Mouse (Mus musculus) embryonic facial prominence, embryonic 14.5 days (tissue): ENCODE measurements around the gene Gm28374. TPM values are rescaled to one million over a fixed set of nuclear protein-coding genes. Genes with fewer than 3 reads are reported as not detected.

Source experiments
- ATAC-seq: fragments of 200-750 bp; cut with Nextera tagmentation; 2 replicates; pipeline ENCODE4 v1.8.0; 2017; ENCODE audit warnings: low read depth, moderate number of reproducible peaks, moderate TSS enrichment
- DNase-seq: peaks from one replicate; pipeline ENCODE4 v3.0.0-alpha.2; 2015; ENCODE audit warnings: low spot score
- H3K27ac ChIP-seq: fragments of 300-500 bp; sonication (generic); replicated peaks from 2 replicates; pipeline ENCODE4 v1.5.1; 2014; ENCODE audit warnings: low read depth, mild to moderate bottlenecking, low read length, moderate library complexity
- H3K27me3 ChIP-seq: fragments of 300-500 bp; sonication (generic); replicated peaks from 2 replicates; pipeline ENCODE4 v1.6.1; 2014; ENCODE audit warnings: low read length; ENCODE audit not compliant: control insufficient read depth, insufficient read depth
- H3K36me3 ChIP-seq: fragments of 300-500 bp; sonication (generic); 2 replicates; pipeline ENCODE4 v1.6.1; 2014; ENCODE audit warnings: low read length, mixed read lengths; ENCODE audit not compliant: control insufficient read depth, insufficient read depth
- H3K4me1 ChIP-seq: fragments of 300-500 bp; sonication (generic); 2 replicates; pipeline ENCODE4 v1.6.1; 2014; ENCODE audit warnings: antibody characterized with exemption, low read length; ENCODE audit not compliant: control insufficient read depth, insufficient read depth
- H3K4me2 ChIP-seq: fragments of 300-500 bp; sonication (generic); 2 replicates; pipeline ENCODE4 v1.6.1; 2014; ENCODE audit warnings: low read depth, mild to moderate bottlenecking, low read length, moderate library complexity, mixed read lengths
- H3K4me3 ChIP-seq: fragments of 300-500 bp; sonication (generic); 2 replicates; pipeline ENCODE4 v1.5.1; 2014; ENCODE audit warnings: low read depth, mild to moderate bottlenecking, low read length
- H3K9ac ChIP-seq: fragments of 300-500 bp; sonication (generic); 2 replicates; pipeline ENCODE4 v1.6.1; 2014; ENCODE audit warnings: low read depth, mild to moderate bottlenecking, low read length, moderate library complexity, mixed read lengths
- H3K9me3 ChIP-seq: fragments of 300-500 bp; sonication (generic); 2 replicates; pipeline ENCODE4 v1.6.1; 2016; ENCODE audit warnings: low read length; ENCODE audit not compliant: control insufficient read depth
- WGBS: fragments of 180-500 bp; shearing (Covaris S2); extraction: QIAGEN DNeasy Blood & Tissue Kit; methylation state at CpG from one replicate; pipeline ENCODE4 v1.1.7; 2014; 5-methylcytosine and 5-hydroxymethylcytosine counted together
- polyA plus RNA-seq: library from polyadenylated mRNA; unstranded; fragments of >200 nt; fragmentation: Nextera tagmentation; extraction: Ambion mirVana; gene quantifications from 2 replicates; pipeline ENCODE4 v1.2.1, GENCODE M21; 2014

Gm28374 gene
- polyA plus RNA-seq, 1 experiment from 2014 or later, result 0.28 TPM

- no peaks in the 10 kb centered on the region for H3K9me3 ChIP-seq
- H3K9ac ChIP-seq, result no peak overlapping the region
- H3K4me2 ChIP-seq, result no peak overlapping the region
- no peaks in the 10 kb centered on the region for H3K36me3 ChIP-seq
- WGBS, result 82% methylated on average over 9 of the region's 9 CpGs
- H3K27me3 ChIP-seq, result no peaks in the 10 kb centered on the region
- peaks cover 7% of the 10 kb centered on the region; the same call in 1 of the 2 replicates for H3K4me1 ChIP-seq
- DNase-seq, result no peak
- no peak overlapping the region for H3K4me3 ChIP-seq
- no peak overlapping the region for H3K27ac ChIP-seq
- no peak for ATAC-seq
Observed at GRCm38 (mm10) chr19:6042293-6042692, 39.8 kb downstream of the Gm28374 start.

- Histone ChIP-seq H3K9ac (no peak overlapping the region), H3K9me3 (no peaks in the 10 kb centered on the region), H3K4me2 (no peak overlapping the region), H3K4me3 (no peak overlapping the region), H3K4me1 (0 out of 2 replicates have a peak, but pooled peaks cover under 1% of the 10 kb centered on the region), H3K36me3 (no peaks in the 10 kb centered on the region), H3K27ac (no peak overlapping the region), H3K27me3 (no peaks in the 10 kb centered on the region)
- ATAC-seq, result no peak
- DNase-seq, result no peak
Observed at GRCm38 (mm10) chr19:6040002-6040401, 42.1 kb downstream of the Gm28374 start.

- H3K4me3 ChIP-seq, result no peak overlapping the region
- H3K27ac ChIP-seq, result no peak overlapping the region
- 78% methylated on average over 7 of the region's 7 CpGs for WGBS
- no peak overlapping the region for H3K4me2 ChIP-seq
- H3K4me1 ChIP-seq, result no peaks in the 10 kb centered on the region
- H3K9me3 ChIP-seq, result no peaks in the 10 kb centered on the region
- H3K36me3 ChIP-seq, result no peaks in the 10 kb centered on the region
- H3K9ac ChIP-seq, result no peak overlapping the region
- no peak for DNase-seq
- H3K27me3 ChIP-seq, result no peaks in the 10 kb centered on the region
- ATAC-seq, result no peak
Observed at GRCm38 (mm10) chr19:6038326-6038725, 43.7 kb downstream of the Gm28374 start.

GRCm38 (mm10) chr19:6037695-6038094, 44.4 kb downstream of the Gm28374 start:
- DNase-seq, result no peak
- H3K27me3 ChIP-seq, result no peaks in the 10 kb centered on the region
- H3K4me2 ChIP-seq, result no peak overlapping the region
- H3K27ac ChIP-seq, result no peak overlapping the region
- no peaks in the 10 kb centered on the region for H3K36me3 ChIP-seq
- H3K4me1 ChIP-seq, result no peaks in the 10 kb centered on the region
- ATAC-seq, result no peak
- H3K9me3 ChIP-seq, result no peaks in the 10 kb centered on the region
- no peak overlapping the region for H3K9ac ChIP-seq
- no peak overlapping the region for H3K4me3 ChIP-seq

DNA sequence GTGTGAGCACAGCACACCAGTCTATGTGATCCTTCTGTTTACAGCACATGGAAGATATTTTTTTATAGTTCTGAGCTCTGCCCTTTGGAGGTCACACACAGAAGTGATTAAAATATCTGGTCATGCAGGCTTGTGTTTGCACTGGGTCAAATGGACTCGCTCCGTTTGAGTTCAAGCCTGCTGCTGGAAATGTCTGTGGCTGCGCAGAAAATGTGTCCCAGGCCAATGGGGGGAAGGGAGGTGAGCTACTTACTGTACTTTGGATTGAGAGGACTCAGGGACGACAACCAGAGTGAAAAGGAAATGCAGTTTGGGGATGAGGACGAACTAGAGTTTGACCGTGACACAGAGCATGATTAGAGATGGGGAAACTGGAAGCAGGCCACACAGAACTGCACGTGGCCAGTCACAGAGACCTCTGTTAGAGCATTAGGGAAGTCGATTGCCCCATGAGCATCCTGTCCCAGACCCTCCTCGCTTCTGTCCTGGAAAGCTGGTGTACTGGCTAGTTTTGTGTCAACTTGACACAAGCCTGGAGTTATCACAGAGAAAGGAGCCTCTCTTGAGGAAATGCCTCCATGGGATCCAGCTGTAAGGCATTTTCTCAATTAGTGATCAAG, 46.0 kb downstream of the Gm28374 start:
- DNase-seq (no peak), ATAC-seq (no peak)
- WGBS, result 53% methylated on average over 9 of the region's 9 CpGs
- H3K27me3 ChIP-seq, result no peaks in the 10 kb centered on the region
- H3K4me3 ChIP-seq, result no peak overlapping the region
- no peaks in the 10 kb centered on the region for H3K36me3 ChIP-seq
- no peaks in the 10 kb centered on the region for H3K9me3 ChIP-seq
- H3K27ac ChIP-seq, result no peak overlapping the region
- H3K4me1 ChIP-seq, result no peaks in the 10 kb centered on the region
- H3K9ac ChIP-seq, result no peak overlapping the region
- H3K4me2 ChIP-seq, result no peak overlapping the region

GRCm38 (mm10) chr19:6030520-6031280, 51.4 kb downstream of the Gm28374 start:
- 72% methylated on average over 14 of the region's 14 CpGs for WGBS
- no peak overlapping the region for H3K4me3 ChIP-seq
- no peaks in the 10 kb centered on the region for H3K36me3 ChIP-seq
- H3K27me3 ChIP-seq, result no peaks in the 10 kb centered on the region
- no peak overlapping the region for H3K4me2 ChIP-seq
- H3K4me1 ChIP-seq, result no peaks in the 10 kb centered on the region
- no peak for ATAC-seq
- H3K27ac ChIP-seq, result no peak overlapping the region
- no peaks in the 10 kb centered on the region for H3K9me3 ChIP-seq
- no peak overlapping the region for H3K9ac ChIP-seq
- no peak for DNase-seq

GRCm38 (mm10) chr19:6029426-6029825, 52.6 kb downstream of the Gm28374 start:
- no peak for ATAC-seq
- Histone ChIP-seq H3K36me3 (no peaks in the 10 kb centered on the region), H3K4me1 (no peaks in the 10 kb centered on the region), H3K4me2 (no peak overlapping the region), H3K9me3 (no peaks in the 10 kb centered on the region), H3K27ac (no peak overlapping the region), H3K9ac (no peak overlapping the region), H3K4me3 (no peak overlapping the region), H3K27me3 (no peaks in the 10 kb centered on the region)
- WGBS, result 75% methylated on average over 9 of the region's 9 CpGs
- DNase-seq, result no peak

DNA sequence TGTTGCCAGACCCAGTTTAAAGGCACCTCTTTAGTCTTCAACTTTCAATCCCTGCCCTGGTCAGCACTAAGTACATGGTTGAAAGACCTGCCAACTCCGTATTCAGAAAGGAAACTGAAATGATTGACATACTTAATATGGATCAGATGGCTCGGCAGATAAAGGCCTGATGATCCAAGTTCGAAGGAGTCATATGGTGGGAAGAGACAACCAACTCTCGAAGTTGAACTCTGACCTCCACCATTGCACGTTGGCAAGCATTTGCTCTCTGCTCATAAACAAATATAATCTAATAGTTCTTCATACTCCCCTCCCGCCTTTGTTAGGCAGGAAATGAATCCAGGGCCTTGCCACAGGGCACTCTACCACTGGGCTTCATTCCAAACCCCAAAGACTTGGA, 53.1 kb downstream of the Gm28374 start:
- Histone ChIP-seq H3K4me1 (no peaks in the 10 kb centered on the region), H3K4me3 (no peak overlapping the region), H3K27ac (no peak overlapping the region), H3K9me3 (no peaks in the 10 kb centered on the region), H3K27me3 (no peaks in the 10 kb centered on the region), H3K9ac (no peak overlapping the region), H3K36me3 (no peaks in the 10 kb centered on the region), H3K4me2 (no peak overlapping the region)
- 60% methylated on average over 6 of the region's 6 CpGs for WGBS
- ATAC-seq (no peak), DNase-seq (no peak)
